Mouse (Mus musculus): ENCODE results near the gene Tmem175. TPM values are rescaled to one million over a fixed set of nuclear protein-coding genes. Genes with fewer than 3 reads are reported as not detected.
"Not testable (repeated sequence)": the region's sequence is repeated elsewhere in the genome, so short reads cannot be mapped to it uniquely, and the experiment has no call there.

The Tmem175 gene
- polyA plus RNA-seq, 1 experiment = 33.2 TPM

GRCm38 (mm10) chr5:108626050-108626660 is 3.4 kb upstream of the Tmem175 start:
- Histone ChIP-seq H3K4me3 (ENCODE audit: extremely low read depth, insufficient read depth, insufficient read length) (no peak overlapping the region), H3K27me3 (ENCODE audit: control insufficient read depth, insufficient read depth, low read length) (no peaks in the 10 kb centered on the region), H3K4me1 (ENCODE audit: control insufficient read depth, insufficient read depth, insufficient read length) (peaks cover 2% of the 10 kb centered on the region; the same call in 1 of the 2 replicates), H3K36me3 (ENCODE audit: control insufficient read depth, insufficient read depth, low read length) (peaks cover 28% of the 10 kb centered on the region), H3K27ac (ENCODE audit: insufficient read depth, low read length) (no peak overlapping the region)
- 77% methylated on average over 4 of the region's 4 CpGs for WGBS
- no peak for DNase-seq (ENCODE audit: low read depth in 1 of 2, low spot score in 2 of 2)
- TF ChIP-seq CTCF (IDR thresholded peaks at IDR 0.05; ENCODE audit: extremely low read depth, insufficient read depth, insufficient read length, insufficient replicate concordance) (no peak), POLR2A (IDR thresholded peaks at IDR 0.05; ENCODE audit: low read depth, low read length) (no peak)

DNA sequence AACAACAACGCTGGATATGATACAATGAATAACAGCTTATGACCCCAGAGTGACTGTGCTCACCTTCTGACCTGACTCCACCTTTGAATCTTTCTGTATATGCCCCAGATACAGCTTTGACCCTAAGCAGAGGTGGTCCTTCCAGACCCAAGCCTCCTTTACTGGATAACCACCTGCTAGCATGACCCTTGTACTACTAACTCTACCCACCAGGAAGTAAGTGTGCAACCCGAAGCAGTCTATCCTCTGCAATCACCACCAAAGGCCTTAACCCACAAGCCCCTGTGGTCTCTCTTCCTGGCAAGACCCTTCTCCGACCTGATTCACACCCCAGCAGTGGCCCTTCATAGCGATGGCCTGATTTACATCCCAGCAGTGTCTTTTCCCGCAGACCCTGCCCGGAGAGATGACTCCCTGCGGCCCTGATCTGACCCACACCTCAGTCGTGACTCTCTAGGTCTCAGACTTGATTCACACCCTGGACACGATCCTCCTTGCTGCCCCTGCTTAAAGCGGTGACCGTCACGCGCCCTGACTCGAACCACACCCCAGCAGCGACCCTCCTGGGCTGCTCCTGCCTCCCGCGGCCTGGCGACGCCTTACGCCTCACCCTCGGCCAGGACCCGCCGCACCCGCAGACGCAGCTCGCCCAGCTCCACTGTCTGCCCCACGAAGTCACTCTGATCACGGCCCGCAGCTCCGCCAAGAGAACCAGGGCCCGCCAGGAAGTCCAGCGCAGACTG is 508 bp upstream of the Tmem175 start:
- Histone ChIP-seq H3K4me3 (ENCODE audit: extremely low read depth, insufficient read depth, insufficient read length) (peak overlapping the region; percentile 77), H3K27ac (ENCODE audit: insufficient read depth, low read length) (peak overlapping the region; percentile 91), H3K4me1 (ENCODE audit: control insufficient read depth, insufficient read depth, insufficient read length) (peaks cover 2% of the 10 kb centered on the region; the same call in 1 of the 2 replicates), H3K27me3 (ENCODE audit: control insufficient read depth, insufficient read depth, low read length) (no peaks in the 10 kb centered on the region), H3K36me3 (ENCODE audit: control insufficient read depth, insufficient read depth, low read length) (peaks cover 6% of the 10 kb centered on the region)
- WGBS = under 1% methylated on average over 32 of the region's 32 CpGs
- peak in 1 of 2 experiments; percentile 14 for DNase-seq (ENCODE audit: low read depth in 1 of 2, low spot score in 2 of 2)
- TF ChIP-seq POLR2A (IDR thresholded peaks at IDR 0.05; ENCODE audit: low read depth, low read length) (no peak), CTCF (IDR thresholded peaks at IDR 0.05; ENCODE audit: extremely low read depth, insufficient read depth, insufficient read length, insufficient replicate concordance) (no peak)

DNA sequence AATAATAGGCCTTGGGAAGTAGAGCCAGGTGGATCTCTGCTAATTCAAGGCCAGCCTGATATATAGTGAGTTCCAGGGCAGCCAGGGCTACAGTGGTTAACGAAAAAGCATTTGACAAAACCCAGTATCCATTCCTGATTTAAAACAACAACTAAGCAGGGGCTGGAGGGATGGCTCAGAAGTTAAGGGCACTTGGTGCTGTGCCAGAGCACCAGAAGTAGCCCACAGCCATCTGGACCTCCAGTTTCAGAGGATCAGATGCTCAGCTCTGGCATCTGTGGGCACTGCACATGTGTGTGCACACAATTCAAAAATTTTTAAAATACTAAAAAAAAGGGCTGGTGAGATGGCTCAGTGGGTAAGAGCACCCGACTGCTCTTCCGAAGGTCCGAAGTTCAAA is 4.1 kb downstream of the Tmem175 start:
- no peak overlapping the region for H3K4me3 ChIP-seq (ENCODE audit: extremely low read depth, insufficient read depth, insufficient read length)
- no peaks in the 10 kb centered on the region for H3K27me3 ChIP-seq (ENCODE audit: control insufficient read depth, insufficient read depth, low read length)
- DNase-seq (ENCODE audit: low read depth in 1 of 2, low spot score in 2 of 2) = no peak
- 90% methylated on average over 4 of the region's 4 CpGs for WGBS
- H3K27ac ChIP-seq (ENCODE audit: insufficient read depth, low read length) = no peak overlapping the region
- TF ChIP-seq CTCF (IDR thresholded peaks at IDR 0.05; ENCODE audit: extremely low read depth, insufficient read depth, insufficient read length, insufficient replicate concordance) (no peak), POLR2A (IDR thresholded peaks at IDR 0.05; ENCODE audit: low read depth, low read length) (no peak)
- H3K36me3 ChIP-seq (ENCODE audit: control insufficient read depth, insufficient read depth, low read length) = peaks cover 2% of the 10 kb centered on the region
- H3K4me1 ChIP-seq (ENCODE audit: control insufficient read depth, insufficient read depth, insufficient read length) = no peaks in the 10 kb centered on the region

DNA sequence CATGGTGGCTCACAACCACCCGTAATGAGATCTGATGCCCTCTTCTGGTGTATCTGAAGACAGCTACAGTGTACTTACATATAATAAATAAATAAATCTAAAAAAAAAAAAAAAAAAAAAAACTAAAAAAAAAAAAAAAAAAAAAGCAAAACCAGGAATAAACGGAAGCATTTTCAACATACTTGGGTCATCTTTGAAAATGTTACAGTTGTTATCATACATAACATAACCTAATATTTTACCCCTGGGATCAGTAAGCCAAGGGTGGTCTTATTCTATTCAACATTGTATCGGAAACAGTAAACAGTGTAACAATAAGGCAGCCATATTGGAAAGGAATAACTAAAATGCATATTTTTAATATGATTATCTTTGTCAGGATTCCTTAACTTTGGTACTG is 4.5 kb downstream of the Tmem175 start:
- not testable (repeated sequence) for H3K27me3 ChIP-seq (ENCODE audit: control insufficient read depth, insufficient read depth, low read length); H3K4me3 ChIP-seq (ENCODE audit: extremely low read depth, insufficient read depth, insufficient read length); H3K4me1 ChIP-seq (ENCODE audit: control insufficient read depth, insufficient read depth, insufficient read length); DNase-seq (ENCODE audit: low read depth in 1 of 2, low spot score in 2 of 2); H3K36me3 ChIP-seq (ENCODE audit: control insufficient read depth, insufficient read depth, low read length); H3K27ac ChIP-seq (ENCODE audit: insufficient read depth, low read length)
- 81% methylated on average over 3 of the region's 3 CpGs for WGBS

DNA sequence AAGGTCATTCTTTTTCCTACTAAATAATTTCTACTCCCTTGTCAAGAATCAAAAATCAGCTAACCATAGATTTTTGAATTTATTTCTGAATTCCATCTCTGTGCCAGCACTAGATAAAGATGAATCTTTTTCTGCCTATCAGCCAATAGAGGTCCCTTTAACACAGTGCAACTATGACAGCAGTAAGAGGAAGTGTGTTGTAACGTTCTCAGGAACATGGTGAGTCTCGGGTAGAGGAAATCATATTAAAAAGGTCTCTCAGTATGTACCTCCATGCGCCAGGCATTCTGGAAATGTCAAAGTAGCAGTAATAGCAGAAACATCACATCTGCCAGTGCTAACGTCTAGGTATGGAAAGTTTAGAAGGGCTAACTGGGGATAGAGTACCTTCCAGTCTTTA is 6.6 kb downstream of the Tmem175 start:
- Histone ChIP-seq H3K36me3 (ENCODE audit: control insufficient read depth, insufficient read depth, low read length) (peaks cover 2% of the 10 kb centered on the region), H3K4me1 (ENCODE audit: control insufficient read depth, insufficient read depth, insufficient read length) (no peaks in the 10 kb centered on the region), H3K27me3 (ENCODE audit: control insufficient read depth, insufficient read depth, low read length) (no peaks in the 10 kb centered on the region), H3K27ac (ENCODE audit: insufficient read depth, low read length) (no peak overlapping the region), H3K4me3 (ENCODE audit: extremely low read depth, insufficient read depth, insufficient read length) (no peak overlapping the region)
- DNase-seq (ENCODE audit: low read depth in 1 of 2, low spot score in 2 of 2) = no peak
- TF ChIP-seq POLR2A (IDR thresholded peaks at IDR 0.05; ENCODE audit: low read depth, low read length) = no peak
- no peak for TF ChIP-seq CTCF (IDR thresholded peaks at IDR 0.05; ENCODE audit: extremely low read depth, insufficient read depth, insufficient read length, insufficient replicate concordance)
- 35% methylated on average over 4 of the region's 4 CpGs for WGBS

GRCm38 (mm10) chr5:108643674-108644073 is 14.1 kb downstream of the Tmem175 start:
- 97% methylated on average over 2 of the region's 2 CpGs for WGBS
- H3K36me3 ChIP-seq (ENCODE audit: control insufficient read depth, insufficient read depth, low read length) = peaks cover 29% of the 10 kb centered on the region

More at GRCm38 (mm10) chr5:108643674-108644073, 14.1 kb downstream of the Tmem175 start:
- no peak for DNase-seq (ENCODE audit: low read depth in 1 of 2, low spot score in 2 of 2)
- Histone ChIP-seq H3K4me3 (ENCODE audit: extremely low read depth, insufficient read depth, insufficient read length) (no peak overlapping the region), H3K27ac (ENCODE audit: insufficient read depth, low read length) (no peak overlapping the region), H3K4me1 (ENCODE audit: control insufficient read depth, insufficient read depth, insufficient read length) (no peaks in the 10 kb centered on the region), H3K27me3 (ENCODE audit: control insufficient read depth, insufficient read depth, low read length) (no peaks in the 10 kb centered on the region)
- TF ChIP-seq POLR2A (IDR thresholded peaks at IDR 0.05; ENCODE audit: low read depth, low read length) (no peak), CTCF (IDR thresholded peaks at IDR 0.05; ENCODE audit: extremely low read depth, insufficient read depth, insufficient read length, insufficient replicate concordance) (no peak)

All from spleen, adult 2 months (tissue).